Mouse (Mus musculus) forebrain, embryonic 14.5 days (tissue): ENCODE measurements around the gene Spaca3. TPM values are rescaled to one million over a fixed set of nuclear protein-coding genes. Genes with fewer than 3 reads are reported as not detected.
A peak's percentile ranks its signal among the peaks of the same experiment; 100 is the strongest.

Experiments used
- ATAC-seq: fragments of 200-750 bp; cut with Nextera tagmentation; 2 replicates; pipeline ENCODE4 v1.8.0; 2017; ENCODE audit warnings: mild to moderate bottlenecking, moderate library complexity
- DNase-seq: peaks from one replicate; pipeline ENCODE4 v3.0.0-alpha.2; 2015; ENCODE audit warnings: low spot score
- H3K27ac ChIP-seq: fragments of 300-500 bp; sonication (generic); 2 replicates; pipeline ENCODE4 v1.5.1; 2014; ENCODE audit warnings: low read depth, mild to moderate bottlenecking, control low read depth, low read length, moderate library complexity
- H3K27me3 ChIP-seq: fragments of 300-500 bp; sonication (generic); replicated peaks from 2 replicates; pipeline ENCODE4 v1.6.1; 2014; ENCODE audit warnings: low read length, control low read depth, mixed read lengths; ENCODE audit not compliant: control insufficient read depth, insufficient read depth
- H3K36me3 ChIP-seq: fragments of 300-500 bp; sonication (generic); 2 replicates; pipeline ENCODE4 v1.6.1; 2014; ENCODE audit warnings: low read length, control low read depth; ENCODE audit not compliant: control insufficient read depth, insufficient read depth
- H3K4me1 ChIP-seq: fragments of 300-500 bp; sonication (generic); 2 replicates; pipeline ENCODE4 v1.6.1; 2014; ENCODE audit warnings: antibody characterized with exemption, low read length, control low read depth; ENCODE audit not compliant: control insufficient read depth, insufficient read depth
- H3K4me2 ChIP-seq: fragments of 300-500 bp; sonication (generic); 2 replicates; pipeline ENCODE4 v1.6.1; 2014; ENCODE audit warnings: mild to moderate bottlenecking, control low read depth, low read length
- H3K4me3 ChIP-seq: fragments of 300-500 bp; sonication (generic); 2 replicates; pipeline ENCODE4 v1.5.1; 2014; ENCODE audit warnings: low read depth, low read length, control low read depth
- H3K9ac ChIP-seq: fragments of 300-500 bp; sonication (generic); 2 replicates; pipeline ENCODE4 v1.6.1; 2014; ENCODE audit warnings: mild to moderate bottlenecking, low read length, control low read depth, moderate library complexity
- H3K9me3 ChIP-seq: fragments of 300-500 bp; sonication (generic); replicated peaks from 2 replicates; pipeline ENCODE4 v1.6.1; 2016; ENCODE audit warnings: low read length, control low read depth, mixed read lengths; ENCODE audit not compliant: control insufficient read depth
- WGBS: fragments of 180-500 bp; shearing (Covaris S2); extraction: QIAGEN DNeasy Blood & Tissue Kit; methylation state at CpG from one replicate; pipeline ENCODE4 v1.1.7; 2014; 5-methylcytosine and 5-hydroxymethylcytosine counted together
- polyA plus RNA-seq: library from polyadenylated mRNA; unstranded; fragments of >200 nt; fragmentation: Nextera tagmentation; extraction: Ambion mirVana; gene quantifications from 2 replicates; pipeline ENCODE4 v1.2.1, GENCODE M21; 2014

Gene Spaca3
- polyA plus RNA-seq, result not detected in 2 replicates

DNA sequence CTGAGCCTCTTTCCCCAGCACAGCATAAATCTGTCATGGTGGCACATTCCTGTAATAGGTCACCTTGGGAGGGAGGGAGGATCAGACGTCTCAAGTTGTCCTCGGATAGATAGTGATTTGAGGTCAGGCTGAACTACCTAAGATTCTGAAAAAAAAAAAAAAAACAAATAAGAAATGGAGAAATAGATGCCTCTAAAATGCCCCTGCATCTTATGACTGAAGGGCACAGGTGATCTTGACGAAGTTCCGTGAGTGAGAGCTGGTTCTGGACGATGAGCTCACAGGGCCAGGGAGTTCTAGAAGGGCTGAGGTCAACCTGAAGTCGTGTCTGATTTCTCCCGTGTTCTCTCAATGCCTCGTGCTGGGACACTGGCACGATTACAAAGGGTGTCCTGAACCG, at the start of gene Spaca3:
TSS of gene Spaca3 (plus strand) at position 301 of the 400 bp plus-strand sequence.
- ATAC-seq, result no peak
- 80% methylated on average over 10 of the region's 10 CpGs for WGBS

DNA sequence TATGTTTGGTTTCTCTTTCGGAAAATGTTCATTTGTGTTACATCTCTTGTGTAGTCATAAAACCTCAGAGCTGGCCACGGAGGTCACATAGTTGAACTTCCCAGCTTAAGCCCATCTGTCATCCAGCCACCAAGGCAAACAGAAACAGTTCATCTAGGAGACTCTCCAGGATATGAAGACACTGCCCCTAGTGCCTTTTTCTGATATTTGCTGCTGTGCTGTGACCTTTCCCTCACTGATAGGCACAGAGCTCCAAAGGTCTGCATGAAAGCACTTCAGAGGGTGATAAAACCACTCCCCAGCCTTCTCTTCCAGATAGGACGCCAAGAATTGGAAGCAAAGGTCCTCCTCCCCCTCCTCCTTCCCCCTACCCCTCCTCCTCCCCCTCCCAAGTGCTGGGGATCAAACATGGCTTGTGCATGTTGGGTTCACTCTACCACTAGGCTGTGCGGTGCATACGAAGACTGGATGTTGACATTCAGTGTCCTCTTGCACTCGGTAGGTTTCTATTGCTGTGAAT, 49.6 kb upstream of the Spaca3 start:
- Histone ChIP-seq H3K27ac (no peak overlapping the region), H3K4me1 (peaks cover 11% of the 10 kb centered on the region), H3K9me3 (no peaks in the 10 kb centered on the region), H3K9ac (no peak overlapping the region), H3K27me3 (no peaks in the 10 kb centered on the region), H3K4me3 (no peak overlapping the region), H3K36me3 (peaks cover 9% of the 10 kb centered on the region; the same call in 1 of the 2 replicates), H3K4me2 (no peak overlapping the region)
- DNase-seq, result no peak
- 75% methylated on average over 6 of the region's 6 CpGs for WGBS
- no peak for ATAC-seq

More for the DNA sequence above, at the start of gene Spaca3:
- Histone ChIP-seq H3K9me3 (no peaks in the 10 kb centered on the region), H3K4me2 (no peak within 1 kb of the TSS), H3K27me3 (no peaks in the 10 kb centered on the region), H3K27ac (no peak within 1 kb of the TSS), H3K4me3 (no peak within 1 kb of the TSS), H3K9ac (no peak within 1 kb of the TSS), H3K4me1 (no peaks in the 10 kb centered on the region; the same call in 1 of the 2 replicates), H3K36me3 (no peaks in the 10 kb centered on the region)
- DNase-seq, result no peak

DNA sequence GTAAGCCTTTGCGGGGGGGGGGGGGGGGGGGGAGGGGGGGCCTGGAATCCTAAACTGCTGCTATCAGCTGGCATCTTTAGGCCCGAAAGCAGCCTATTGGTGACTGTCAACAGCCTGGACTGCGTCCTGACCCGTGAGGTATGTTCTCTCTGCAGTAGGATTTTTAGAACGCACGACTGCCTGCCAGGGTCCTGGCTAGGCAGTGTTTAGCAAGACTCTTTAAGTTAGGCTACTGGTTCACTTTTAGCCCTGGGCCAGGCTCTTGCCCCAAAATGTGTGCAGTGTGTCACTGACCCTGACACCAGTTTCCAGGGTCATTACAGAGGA, 48.5 kb upstream of the Spaca3 start:
- H3K4me3 ChIP-seq, result peak overlapping the region; percentile 50
- peak; percentile 40 for ATAC-seq
- H3K27me3 ChIP-seq, result no peaks in the 10 kb centered on the region
- 0 out of 2 replicates have a peak overlapping the region, but pooled peaks have one; percentile 55 for H3K27ac ChIP-seq
- DNase-seq, result no peak
- H3K4me1 ChIP-seq, result peaks cover 11% of the 10 kb centered on the region
- H3K9me3 ChIP-seq, result no peaks in the 10 kb centered on the region
- H3K4me2 ChIP-seq, result peak overlapping the region; percentile 84
- WGBS, result 46% methylated on average over 5 of the region's 6 CpGs
- peaks cover 19% of the 10 kb centered on the region; the same call in 1 of the 2 replicates for H3K36me3 ChIP-seq
- H3K9ac ChIP-seq, result peak overlapping the region; percentile 84

DNA sequence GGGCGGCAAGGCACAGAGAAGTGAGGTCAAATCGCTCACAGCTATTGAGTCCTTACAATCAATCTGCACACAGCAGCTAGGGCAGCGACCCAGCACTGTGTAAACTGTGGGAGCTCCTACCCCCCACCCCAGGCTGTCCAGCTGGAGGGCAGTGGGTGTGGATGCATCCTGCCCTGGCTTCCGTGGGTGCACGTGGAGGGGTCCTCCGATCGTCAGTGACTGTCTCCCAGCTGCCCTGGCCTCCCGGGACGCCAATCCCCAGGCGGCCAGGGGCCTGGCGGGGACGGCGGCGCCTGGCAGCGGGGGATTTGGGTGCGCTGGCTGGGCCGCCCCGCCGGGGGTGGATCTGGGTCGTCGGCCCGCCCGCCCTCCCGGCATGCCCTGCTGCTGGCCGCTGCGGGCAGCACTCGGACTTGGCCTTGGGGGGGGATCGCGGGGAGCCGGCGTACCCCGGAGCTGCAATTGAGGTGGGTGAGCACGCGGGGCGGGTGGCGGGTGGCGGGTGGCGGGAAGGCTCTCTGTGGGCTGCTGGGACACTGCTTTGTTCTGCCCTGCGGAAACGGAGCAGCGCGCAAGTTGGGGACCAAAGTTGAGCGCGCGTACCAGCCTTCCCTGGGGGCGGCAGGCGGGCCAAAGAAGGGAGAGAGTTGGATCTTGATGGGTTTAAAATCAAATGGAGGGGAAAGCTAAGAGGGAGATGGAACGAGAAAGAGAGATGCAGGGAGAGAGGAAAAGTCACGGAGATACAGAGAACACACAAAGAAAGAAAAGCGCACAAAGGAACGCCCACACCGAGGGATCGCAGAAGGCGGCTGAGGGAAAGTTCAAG, 48.0 kb upstream of the Spaca3 start, which contains the start of gene Tmem98:
TSS of gene Tmem98 (plus strand) at position 183 of the 829 bp plus-strand sequence.
- peak within 1 kb of the TSS; percentile 50 for H3K4me3 ChIP-seq
- DNase-seq, result peak; percentile 53
- H3K4me2 ChIP-seq, result peak within 1 kb of the TSS; percentile 84
- H3K9me3 ChIP-seq, result no peaks in the 10 kb centered on the region
- peak; percentile 80 for ATAC-seq
- peak within 1 kb of the TSS; percentile 84 for H3K9ac ChIP-seq
- H3K36me3 ChIP-seq, result peaks cover 21% of the 10 kb centered on the region
- H3K27me3 ChIP-seq, result no peaks in the 10 kb centered on the region
- H3K27ac ChIP-seq, result peak within 1 kb of the TSS; percentile 55; the same call in 1 of the 2 replicates
- WGBS, result 2% methylated on average over 46 of the region's 54 CpGs
- H3K4me1 ChIP-seq, result peaks cover 11% of the 10 kb centered on the region

DNA sequence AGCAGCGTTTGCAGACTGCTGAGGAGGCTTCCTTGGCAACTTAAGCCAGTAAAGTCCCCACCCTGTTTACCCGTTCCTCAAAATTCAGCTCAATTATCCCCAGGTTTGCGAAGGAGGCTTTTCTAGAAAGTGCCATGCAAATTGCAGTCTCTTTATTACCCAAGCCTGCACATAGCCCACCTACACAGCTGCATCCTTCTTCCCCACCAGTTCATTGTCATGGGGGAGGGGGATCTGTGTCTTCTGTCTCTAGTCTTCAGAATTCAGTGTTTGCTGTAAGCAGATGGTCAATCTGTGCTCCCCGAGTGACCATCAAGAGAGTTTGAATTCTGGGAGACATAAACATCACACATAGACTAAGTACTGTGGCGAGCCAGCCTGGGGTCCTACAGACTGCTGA, 47.0 kb upstream of the Spaca3 start:
- Histone ChIP-seq H3K27me3 (no peaks in the 10 kb centered on the region), H3K4me2 (peak overlapping the region; percentile 84), H3K36me3 (peaks cover 29% of the 10 kb centered on the region), H3K9ac (peak overlapping the region; percentile 84), H3K4me1 (peaks cover 11% of the 10 kb centered on the region), H3K27ac (no peak overlapping the region), H3K9me3 (no peaks in the 10 kb centered on the region), H3K4me3 (peak overlapping the region; percentile 50)
- 20% methylated on average over 5 of the region's 5 CpGs for WGBS
- no peak for ATAC-seq
- no peak for DNase-seq

DNA sequence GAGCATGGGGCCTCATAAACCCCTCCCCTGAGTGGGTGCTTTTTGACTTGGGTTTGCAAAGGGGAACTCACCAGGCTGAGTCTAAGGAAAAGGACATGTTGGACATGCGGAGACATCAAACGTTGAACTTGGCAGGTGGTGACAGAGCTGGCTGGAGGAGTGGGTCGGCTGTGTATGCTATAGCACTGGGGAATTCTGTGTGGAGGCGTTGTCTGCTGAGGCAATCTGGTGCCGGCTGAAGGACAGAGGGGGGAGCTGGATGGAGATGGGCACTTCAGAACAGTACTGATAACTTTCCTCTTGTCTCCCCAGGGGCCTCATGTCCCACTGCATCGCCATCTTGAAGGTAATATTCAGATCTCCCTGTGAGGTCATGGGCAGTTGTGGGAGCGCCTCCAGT, 42.8 kb upstream of the Spaca3 start:
- no peaks in the 10 kb centered on the region for H3K9me3 ChIP-seq
- 92% methylated on average over 7 of the region's 7 CpGs for WGBS
- H3K36me3 ChIP-seq, result peaks cover 32% of the 10 kb centered on the region

DNA sequence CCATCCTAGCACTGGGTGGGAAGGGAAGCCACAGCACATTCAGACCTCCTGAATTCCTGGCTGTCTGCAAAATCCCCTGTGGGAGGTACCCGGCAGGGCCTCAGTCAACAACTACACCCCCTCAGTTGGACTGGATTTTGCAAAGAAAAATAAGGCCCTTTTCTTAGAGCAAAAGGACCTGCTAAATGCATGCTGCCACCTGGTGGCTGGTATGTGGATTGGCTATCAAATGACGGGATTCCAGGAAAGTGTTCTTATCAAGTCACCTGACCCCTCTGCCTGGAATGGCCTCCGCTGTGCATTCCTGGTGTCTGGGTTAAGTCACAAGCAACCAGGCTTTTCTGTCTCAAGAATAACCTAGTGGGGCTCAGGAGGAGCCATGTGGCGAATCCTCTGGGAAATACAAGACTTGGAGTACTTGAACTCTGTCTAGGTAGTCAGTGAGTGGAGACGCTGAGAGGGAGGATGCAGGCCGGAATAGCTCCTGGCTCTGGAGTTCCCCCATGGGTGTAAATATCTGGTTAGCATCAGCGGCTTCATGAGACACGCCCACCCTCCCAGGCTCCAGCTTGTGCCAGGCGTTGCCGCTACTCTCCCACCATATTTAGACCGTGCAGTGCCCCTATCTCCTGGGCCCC, 40.0 kb upstream of the Spaca3 start:
- H3K4me1 ChIP-seq, result 0 out of 2 replicates have a peak, but pooled peaks cover 3% of the 10 kb centered on the region
- H3K36me3 ChIP-seq, result peaks cover 34% of the 10 kb centered on the region
- peak; percentile 90 for DNase-seq
- no peak overlapping the region for H3K27ac ChIP-seq
- H3K9me3 ChIP-seq, result no peaks in the 10 kb centered on the region
- H3K4me3 ChIP-seq, result no peak overlapping the region
- no peak overlapping the region for H3K4me2 ChIP-seq
- peak; percentile 55; the same call in 1 of the 2 replicates for ATAC-seq
- H3K27me3 ChIP-seq, result no peaks in the 10 kb centered on the region
- H3K9ac ChIP-seq, result no peak overlapping the region; the same call in 1 of the 2 replicates
- 46% methylated on average over 11 of the region's 11 CpGs for WGBS

More for the DNA sequence above, 42.8 kb upstream of the Spaca3 start:
- no peak for ATAC-seq
- H3K27me3 ChIP-seq, result no peaks in the 10 kb centered on the region
- no peak overlapping the region for H3K4me3 ChIP-seq
- DNase-seq, result no peak
- H3K4me1 ChIP-seq, result peaks cover 14% of the 10 kb centered on the region
- no peak overlapping the region for H3K4me2 ChIP-seq
- no peak overlapping the region for H3K9ac ChIP-seq
- no peak overlapping the region for H3K27ac ChIP-seq

DNA sequence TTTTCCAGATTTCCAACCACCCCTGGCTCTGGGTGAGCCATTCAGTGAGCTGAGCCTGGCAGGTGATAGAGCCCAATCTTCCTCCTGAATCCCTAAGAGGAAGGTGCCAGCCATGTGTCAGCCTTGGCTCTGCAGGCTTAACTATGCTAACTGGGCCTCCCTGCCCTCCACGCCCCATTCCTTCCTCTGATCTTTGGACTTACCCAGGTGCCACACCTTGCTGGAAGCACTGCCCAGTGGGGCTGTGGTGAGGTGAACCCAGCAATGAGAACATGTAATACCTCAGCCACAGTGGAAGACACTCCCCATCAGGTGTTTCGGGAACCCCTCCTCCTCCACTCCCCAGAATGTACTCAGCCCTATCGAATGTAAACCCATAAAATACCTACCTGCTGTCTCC, 38.1 kb upstream of the Spaca3 start:
- Histone ChIP-seq H3K4me3 (no peak overlapping the region), H3K36me3 (peaks cover 18% of the 10 kb centered on the region; the same call in 1 of the 2 replicates), H3K9me3 (no peaks in the 10 kb centered on the region), H3K27me3 (no peaks in the 10 kb centered on the region), H3K27ac (no peak overlapping the region), H3K4me1 (0 out of 2 replicates have a peak, but pooled peaks cover 3% of the 10 kb centered on the region), H3K4me2 (no peak overlapping the region), H3K9ac (no peak overlapping the region)
- DNase-seq (no peak), ATAC-seq (no peak)
- WGBS, result 92% methylated on average over 3 of the region's 3 CpGs
